Mouse (Mus musculus) small intestine, adult 2 months (tissue): Measurements from ENCODE around the gene Dcst1.

Experiments used
- CTCF ChIP-seq: fragments of 200-500 bp; IDR thresholded peaks from 2 replicates; pipeline ENCODE4 v1.5.1; 2012; ENCODE audit warnings: low read depth, mild to moderate bottlenecking, control low read depth, inconsistent platforms, low read length, moderate library complexity, mixed read lengths; ENCODE audit not compliant: insufficient replicate concordance, insufficient read length; ENCODE audit errors: extremely low read depth
- POLR2A ChIP-seq: fragments of 200-500 bp; IDR thresholded peaks from 2 replicates; pipeline ENCODE4 v1.6.1; 2012; ENCODE audit warnings: low read depth, mild to moderate bottlenecking, control low read depth, inconsistent platforms, low read length, moderate library complexity

DNA sequence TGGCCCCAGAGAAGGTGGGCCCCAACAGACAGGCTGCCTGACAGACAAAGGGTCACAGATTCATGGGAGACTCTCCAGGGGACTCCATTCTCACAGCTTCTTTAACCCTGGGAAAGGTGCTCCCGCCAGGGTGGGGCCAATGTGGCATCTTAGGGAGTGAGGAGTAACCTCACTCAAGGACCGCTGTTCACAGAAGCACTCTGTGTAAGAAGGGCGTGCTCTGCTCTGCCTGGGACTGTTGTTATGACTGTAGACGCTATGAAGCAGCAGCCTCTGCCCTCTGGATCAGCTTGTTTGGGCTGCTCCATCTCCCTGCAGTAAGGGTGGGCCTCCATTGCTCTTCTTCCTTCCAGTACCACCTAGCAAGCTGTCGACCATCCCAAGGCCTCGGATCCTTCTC lies 60.6 kb downstream of the Dcst1 start:
- TF ChIP-seq CTCF (no peak), POLR2A (no peak)
